Mouse (Mus musculus): ENCODE measurements at regions not wholly inside any gene's neighbourhood (a gene's known extent, or its start where the extent isn't known, plus 50 kb on each side); places are given as distances from the start of the nearest gene placed in this dataset.
A peak's percentile ranks its signal among the peaks of the same experiment; 100 is the strongest.

DNA sequence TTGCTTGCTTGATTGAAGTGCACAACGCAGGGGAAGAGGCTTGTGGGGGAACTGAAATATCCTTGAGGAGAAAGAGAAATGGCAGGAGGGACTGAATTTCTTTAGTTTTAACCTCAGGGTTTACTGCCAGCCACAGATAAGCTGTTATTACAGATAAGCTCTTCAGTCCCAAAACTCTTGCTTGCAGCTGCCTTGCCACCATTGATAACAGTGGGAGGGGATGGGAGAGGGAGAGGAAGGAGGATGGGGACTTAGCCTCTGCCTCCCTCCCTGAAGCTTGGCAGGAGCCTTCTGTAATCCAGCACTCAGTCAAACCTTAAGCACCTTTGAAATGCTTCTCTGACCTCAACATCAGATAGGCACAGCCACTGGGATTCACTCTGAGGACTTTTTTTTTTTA lies 471.4 kb upstream of the Lsamp start:
- intact Hi-C loops (cut with DNase I), result no loop called here
- no peak for DNase-seq

DNA sequence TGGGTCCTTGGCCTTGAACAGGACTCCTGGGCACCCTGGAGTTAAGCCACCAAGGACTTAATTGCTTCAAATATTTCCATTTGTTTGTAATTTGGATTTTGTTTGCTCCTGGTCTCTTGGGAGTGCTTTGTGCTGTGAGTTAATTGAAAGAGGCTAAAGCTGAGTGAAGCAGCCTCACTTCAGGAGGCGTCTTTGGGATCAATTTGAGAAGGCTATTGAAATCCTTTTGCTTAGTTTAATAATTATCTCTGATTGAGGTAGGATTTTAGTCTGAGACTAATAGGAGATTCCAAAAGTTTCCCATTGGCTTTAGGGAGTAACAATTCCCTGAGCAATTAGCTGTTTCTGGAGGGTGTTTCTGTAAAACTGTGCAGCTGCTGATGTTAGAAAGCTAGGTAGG lies 470.5 kb upstream of the Lsamp start:
- intact Hi-C loops (cut with DNase I), result no loop called here

DNA sequence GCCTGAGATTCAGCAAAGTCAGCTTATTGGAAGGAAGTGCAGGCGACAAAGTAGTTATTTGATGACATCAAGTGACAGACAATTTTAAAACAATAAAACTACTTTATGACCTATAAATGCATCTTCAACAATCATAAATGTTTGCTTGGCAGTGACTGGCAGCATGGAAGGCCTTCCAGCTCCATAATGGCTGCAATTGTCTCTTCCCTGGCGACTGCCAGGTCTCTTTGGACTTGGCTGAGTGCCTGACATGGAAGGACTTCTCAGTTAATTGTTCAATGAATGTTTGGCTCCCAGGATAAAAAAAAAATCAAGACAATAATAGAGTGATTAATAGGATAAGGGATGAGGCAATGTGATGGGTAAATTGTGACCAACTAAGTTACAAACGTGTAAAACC lies 453.1 kb upstream of the Lsamp start:
- DNase-seq, result peak; percentile 73

More for the DNA sequence above, 470.5 kb upstream of the Lsamp start:
- no peak for DNase-seq

DNA sequence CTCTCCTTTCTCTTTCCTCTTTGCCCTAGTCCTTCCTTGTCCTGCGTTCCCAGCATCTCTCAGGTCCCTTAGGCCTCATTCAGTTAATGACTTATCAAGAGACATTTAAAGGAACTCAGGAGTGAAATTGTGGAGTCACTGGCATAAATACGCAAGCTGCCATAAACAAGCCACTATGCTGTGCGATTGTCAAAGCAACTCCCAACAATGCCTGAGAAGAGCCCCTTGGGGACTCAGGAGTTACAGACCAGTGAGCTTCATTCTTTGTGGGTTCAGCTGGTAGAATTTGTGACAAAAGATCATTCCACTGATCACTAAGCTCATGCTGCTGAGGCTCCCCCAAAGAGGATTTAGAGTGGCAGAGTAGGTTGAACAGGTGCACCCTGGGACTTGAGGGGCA lies 451.4 kb upstream of the Lsamp start:
- intact Hi-C loops (cut with DNase I), result no loop called here
- no peak for DNase-seq

More for the DNA sequence above, 453.1 kb upstream of the Lsamp start:
- intact Hi-C loops (cut with DNase I), result no loop called here

DNA sequence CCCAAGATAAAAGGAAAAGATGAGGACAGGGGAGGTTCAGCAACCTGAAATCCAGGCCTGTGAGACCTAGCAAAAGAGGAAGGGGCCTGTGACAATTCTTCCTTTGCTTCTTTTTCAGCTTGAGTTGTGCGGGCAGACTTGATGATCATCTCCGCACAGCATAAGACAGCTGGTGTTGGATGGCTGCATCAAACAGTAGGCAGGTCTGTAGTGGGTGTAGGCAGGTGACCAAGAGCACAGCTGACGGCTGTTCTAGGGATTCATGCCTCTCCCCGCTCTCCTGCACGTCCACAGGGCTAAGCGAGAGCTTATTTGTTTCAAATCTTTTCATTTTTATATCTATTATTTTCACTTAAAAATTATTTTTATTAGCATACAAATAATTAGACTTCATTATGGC lies 450.8 kb upstream of the Lsamp start:
- peak; percentile 51 for DNase-seq

DNA sequence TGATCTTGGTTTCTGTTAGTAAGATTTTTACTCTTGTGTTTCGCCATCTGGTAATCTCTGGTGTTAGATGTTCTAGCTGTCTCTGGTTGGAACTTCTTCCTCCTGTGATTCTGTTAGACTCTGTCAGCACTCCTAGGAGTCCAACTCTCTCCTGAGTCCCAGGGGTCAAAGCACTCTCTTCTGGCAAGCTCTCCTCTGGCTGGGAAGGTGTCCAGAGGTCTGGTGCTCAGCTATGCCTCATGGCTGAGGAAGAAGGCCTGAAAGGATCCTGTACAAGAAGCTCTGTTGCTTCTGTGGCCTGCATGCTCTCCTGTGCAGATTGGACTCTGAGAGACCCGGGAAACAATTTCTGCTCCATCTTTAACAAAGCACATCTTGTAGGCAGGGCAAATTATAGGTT lies 430.8 kb upstream of the Lsamp start:
- DNase-seq, result no peak
- intact Hi-C loops (cut with DNase I), result no loop called here

More for the DNA sequence above, 450.8 kb upstream of the Lsamp start:
- intact Hi-C loops (cut with DNase I), result no loop called here

DNA sequence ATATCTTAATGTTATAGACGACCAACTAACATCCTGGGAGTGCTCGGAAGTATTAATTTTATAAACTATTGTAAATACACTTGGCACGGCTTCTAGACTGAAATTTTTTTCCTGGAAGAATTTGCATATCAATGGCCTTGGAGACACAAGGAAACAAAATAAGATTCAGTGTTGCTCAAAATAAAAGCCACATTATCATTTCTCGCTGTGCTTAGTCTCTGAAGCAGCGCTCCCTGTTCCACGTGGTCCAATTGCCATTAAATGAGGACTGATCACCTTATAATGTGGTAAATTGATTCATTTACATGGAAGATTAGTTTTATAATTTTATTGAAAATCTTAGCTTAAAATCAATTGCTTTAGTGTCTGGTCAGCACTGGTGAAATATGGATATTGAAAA lies 407.5 kb upstream of the Lsamp start:
- intact Hi-C loops (cut with DNase I), result no loop called here
- DNase-seq, result no peak

DNA sequence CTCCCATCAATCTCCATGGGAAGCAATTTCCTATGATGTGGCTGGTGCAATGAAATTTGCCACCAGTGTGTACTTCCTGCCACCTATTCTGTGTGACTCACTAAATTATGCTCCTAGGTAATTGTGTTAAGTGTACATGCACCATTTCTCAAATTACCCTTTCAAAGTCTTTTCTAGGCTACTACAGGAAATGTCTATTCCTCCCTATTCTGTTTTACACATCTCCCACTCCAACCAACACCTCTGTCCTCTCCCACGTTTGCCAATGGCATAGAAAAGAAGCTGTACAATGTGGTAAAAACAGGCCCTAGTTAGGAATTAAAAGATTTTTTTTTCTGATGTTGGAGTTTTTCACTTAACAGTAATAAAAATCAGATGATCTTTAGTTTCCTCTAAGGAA lies 404.5 kb upstream of the Lsamp start:
- no peak for DNase-seq

More for the DNA sequence above, 404.5 kb upstream of the Lsamp start:
- intact Hi-C loops (cut with DNase I), result no loop called here

Data from left cerebral cortex, postnatal 4 days (tissue).